Mouse (Mus musculus) hindbrain, embryonic 13.5 days (tissue): ENCODE results near the gene Slc22a4. TPM values are rescaled to one million over a fixed set of nuclear protein-coding genes. Genes with fewer than 3 reads are reported as not detected.
"Not testable (repeated sequence)": the region's sequence is repeated elsewhere in the genome, so short reads cannot be mapped to it uniquely, and the experiment has no call there.

Source experiments
- ATAC-seq: fragments of 200-750 bp; cut with Nextera tagmentation; 2 replicates; pipeline ENCODE4 v1.8.0; 2017; ENCODE audit warnings: moderate TSS enrichment; ENCODE audit not compliant: low FRiP score
- H3K27ac ChIP-seq: fragments of 300-500 bp; sonication (generic); 2 replicates; pipeline ENCODE4 v1.5.1; 2015; ENCODE audit warnings: inconsistent platforms, mild to moderate bottlenecking, moderate library complexity
- H3K27me3 ChIP-seq: fragments of 300-500 bp; sonication (generic); 2 replicates; pipeline ENCODE4 v1.6.1; 2015; ENCODE audit warnings: mild to moderate bottlenecking, inconsistent platforms
- H3K36me3 ChIP-seq: fragments of 300-500 bp; sonication (generic); 2 replicates; pipeline ENCODE4 v1.6.1; 2015; ENCODE audit warnings: mild to moderate bottlenecking, inconsistent platforms
- H3K4me1 ChIP-seq: fragments of 300-500 bp; sonication (generic); replicated peaks from 2 replicates; pipeline ENCODE4 v1.6.1; 2015; ENCODE audit warnings: inconsistent platforms
- H3K4me2 ChIP-seq: fragments of 300-500 bp; sonication (generic); 2 replicates; pipeline ENCODE4 v1.6.1; 2015; ENCODE audit warnings: inconsistent platforms, mild to moderate bottlenecking, moderate library complexity
- H3K4me3 ChIP-seq: fragments of 300-500 bp; sonication (generic); 2 replicates; pipeline ENCODE4 v1.5.1; 2015; ENCODE audit warnings: mild to moderate bottlenecking, inconsistent platforms
- H3K9ac ChIP-seq: fragments of 300-500 bp; sonication (generic); 2 replicates; pipeline ENCODE4 v1.6.1; 2015; ENCODE audit warnings: mild to moderate bottlenecking, inconsistent platforms
- H3K9me3 ChIP-seq: fragments of 300-500 bp; sonication (generic); 2 replicates; pipeline ENCODE4 v1.6.1; 2016; ENCODE audit warnings: inconsistent platforms
- WGBS: fragments of 180-500 bp; shearing (Covaris S2); methylation state at CpG from one replicate; pipeline ENCODE4 v1.1.7; 2015; 5-methylcytosine and 5-hydroxymethylcytosine counted together
- polyA plus RNA-seq: library from polyadenylated mRNA; unstranded; fragments of >200 nt; fragmentation: Nextera tagmentation; extraction: Ambion mirVana; gene quantifications from 2 replicates; pipeline ENCODE4 v1.2.1, GENCODE M21; 2015

Slc22a4 gene
- polyA plus RNA-seq, 1 experiment from 2014 or later = 2.1 TPM

- Histone ChIP-seq H3K9ac (no peak overlapping the region), H3K4me3 (no peak overlapping the region), H3K4me1 (peaks cover 17% of the 10 kb centered on the region), H3K9me3 (no peaks in the 10 kb centered on the region), H3K4me2 (no peak overlapping the region), H3K27ac (no peak overlapping the region), H3K36me3 (no peaks in the 10 kb centered on the region), H3K27me3 (no peaks in the 10 kb centered on the region)
- ATAC-seq = no peak
- WGBS = 88% methylated on average over 7 of the region's 7 CpGs
Measured at GRCm38 (mm10) chr11:54053090-54053489, 25.2 kb upstream of the Slc22a4 start.

GRCm38 (mm10) chr11:54052128-54052527 is 24.2 kb upstream of the Slc22a4 start:
- ATAC-seq = no peak
- Histone ChIP-seq H3K4me3 (no peak overlapping the region), H3K4me2 (no peak overlapping the region), H3K4me1 (peaks cover 7% of the 10 kb centered on the region), H3K9me3 (no peaks in the 10 kb centered on the region), H3K27me3 (no peaks in the 10 kb centered on the region), H3K36me3 (no peaks in the 10 kb centered on the region), H3K9ac (no peak overlapping the region), H3K27ac (no peak overlapping the region)
- 98% methylated on average over 5 of the region's 5 CpGs for WGBS

GRCm38 (mm10) chr11:54051161-54051560 is 23.3 kb upstream of the Slc22a4 start:
- Histone ChIP-seq H3K27me3 (no peaks in the 10 kb centered on the region), H3K9ac (no peak overlapping the region), H3K9me3 (no peaks in the 10 kb centered on the region), H3K4me3 (no peak overlapping the region), H3K27ac (no peak overlapping the region), H3K4me2 (no peak overlapping the region), H3K4me1 (peaks cover 2% of the 10 kb centered on the region; the same call in 1 of the 2 replicates), H3K36me3 (no peaks in the 10 kb centered on the region)
- ATAC-seq = no peak
- 87% methylated on average over 7 of the region's 7 CpGs for WGBS

DNA sequence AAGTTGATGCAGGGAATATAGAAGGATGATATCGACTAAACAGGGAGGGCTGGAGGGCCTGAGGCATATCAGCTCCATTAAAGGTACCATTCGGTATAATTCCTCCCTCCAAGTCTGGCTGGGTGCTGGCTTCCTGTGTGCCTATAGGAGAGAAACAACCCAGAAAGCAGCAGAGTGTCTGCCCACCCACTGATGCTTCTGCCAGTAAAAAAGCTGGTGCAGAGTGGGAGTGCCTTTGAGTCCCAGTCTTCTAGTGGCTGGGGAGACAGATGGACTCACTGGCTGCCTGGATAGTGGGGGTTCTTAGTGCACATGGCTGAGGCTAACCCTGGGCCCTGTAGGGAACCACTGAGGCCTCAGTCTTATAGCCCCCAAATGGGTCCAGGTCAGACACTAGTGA is 22.3 kb upstream of the Slc22a4 start:
- Histone ChIP-seq H3K36me3 (no peaks in the 10 kb centered on the region), H3K4me1 (no peaks in the 10 kb centered on the region), H3K9me3 (no peaks in the 10 kb centered on the region), H3K4me3 (no peak overlapping the region), H3K27me3 (no peaks in the 10 kb centered on the region), H3K9ac (no peak overlapping the region), H3K27ac (no peak overlapping the region), H3K4me2 (no peak overlapping the region)
- WGBS = 84% methylated on average over 2 of the region's 2 CpGs
- no peak for ATAC-seq

GRCm38 (mm10) chr11:54040676-54041075 is 12.8 kb upstream of the Slc22a4 start:
- H3K4me3 ChIP-seq = no peak overlapping the region
- no peaks in the 10 kb centered on the region for H3K9me3 ChIP-seq
- H3K27ac ChIP-seq = no peak overlapping the region
- no peak overlapping the region for H3K9ac ChIP-seq
- no peaks in the 10 kb centered on the region for H3K27me3 ChIP-seq
- no peak for ATAC-seq
- no peaks in the 10 kb centered on the region for H3K4me1 ChIP-seq
- WGBS = 94% methylated on average over 6 of the region's 6 CpGs
- H3K4me2 ChIP-seq = no peak overlapping the region
- H3K36me3 ChIP-seq = no peaks in the 10 kb centered on the region

DNA sequence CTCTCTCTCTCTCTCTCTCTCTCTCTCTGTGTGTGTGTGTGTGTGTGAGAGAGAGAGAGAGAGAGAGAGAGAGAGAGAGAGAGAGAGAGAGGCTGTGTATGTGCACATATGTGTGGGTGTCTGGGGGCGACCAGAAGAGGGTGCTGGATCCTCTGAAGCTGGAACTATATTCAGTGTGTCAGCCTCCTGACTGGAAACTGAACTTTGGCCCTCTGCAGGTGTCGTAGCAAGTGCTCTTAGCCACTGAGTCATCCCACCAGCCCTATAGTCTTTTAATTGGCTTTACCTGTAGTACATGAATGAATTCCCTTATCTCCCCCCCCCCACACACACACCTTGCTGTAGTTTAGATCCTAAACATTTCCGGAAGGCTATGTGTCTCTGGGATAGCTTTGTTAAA is 5.0 kb upstream of the Slc22a4 start:
- H3K4me2 ChIP-seq, H3K27ac ChIP-seq, H3K36me3 ChIP-seq, H3K9me3 ChIP-seq, ATAC-seq, H3K9ac ChIP-seq, H3K4me3 ChIP-seq: not testable (repeated sequence)
- Histone ChIP-seq H3K27me3 (peaks cover 20% of the 10 kb centered on the region), H3K4me1 (peaks cover 13% of the 10 kb centered on the region)
- 100% methylated on average over 1 of the region's 3 CpGs for WGBS

DNA sequence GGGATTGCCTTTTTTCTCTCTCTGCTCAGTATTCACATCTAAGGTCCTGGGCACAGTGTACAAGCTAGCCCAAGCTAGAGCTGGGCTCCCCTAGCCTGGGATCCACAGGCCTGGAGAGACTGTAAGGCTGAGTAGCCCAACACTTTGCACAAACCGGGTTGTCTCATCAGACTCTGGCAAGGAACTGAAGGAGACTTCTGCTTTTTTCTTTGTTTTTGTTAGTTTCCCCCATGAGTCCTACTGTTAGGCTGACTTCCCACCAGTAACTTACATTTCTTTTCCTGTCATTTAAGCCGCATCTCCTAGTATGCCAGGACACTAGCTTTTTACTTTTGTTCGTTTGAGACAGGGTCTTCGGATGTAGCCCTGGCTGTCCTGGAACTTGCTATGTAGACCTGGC is 1.1 kb upstream of the Slc22a4 start:
- Histone ChIP-seq H3K27ac (no peak overlapping the region), H3K27me3 (peaks cover 50% of the 10 kb centered on the region), H3K36me3 (no peaks in the 10 kb centered on the region), H3K4me2 (peak overlapping the region; percentile 96), H3K4me1 (peaks cover 19% of the 10 kb centered on the region), H3K9me3 (no peaks in the 10 kb centered on the region), H3K4me3 (peak overlapping the region; percentile 51), H3K9ac (peak overlapping the region; percentile 78; the same call in 1 of the 2 replicates)
- ATAC-seq = no peak
- WGBS = 67% methylated on average over 4 of the region's 4 CpGs

DNA sequence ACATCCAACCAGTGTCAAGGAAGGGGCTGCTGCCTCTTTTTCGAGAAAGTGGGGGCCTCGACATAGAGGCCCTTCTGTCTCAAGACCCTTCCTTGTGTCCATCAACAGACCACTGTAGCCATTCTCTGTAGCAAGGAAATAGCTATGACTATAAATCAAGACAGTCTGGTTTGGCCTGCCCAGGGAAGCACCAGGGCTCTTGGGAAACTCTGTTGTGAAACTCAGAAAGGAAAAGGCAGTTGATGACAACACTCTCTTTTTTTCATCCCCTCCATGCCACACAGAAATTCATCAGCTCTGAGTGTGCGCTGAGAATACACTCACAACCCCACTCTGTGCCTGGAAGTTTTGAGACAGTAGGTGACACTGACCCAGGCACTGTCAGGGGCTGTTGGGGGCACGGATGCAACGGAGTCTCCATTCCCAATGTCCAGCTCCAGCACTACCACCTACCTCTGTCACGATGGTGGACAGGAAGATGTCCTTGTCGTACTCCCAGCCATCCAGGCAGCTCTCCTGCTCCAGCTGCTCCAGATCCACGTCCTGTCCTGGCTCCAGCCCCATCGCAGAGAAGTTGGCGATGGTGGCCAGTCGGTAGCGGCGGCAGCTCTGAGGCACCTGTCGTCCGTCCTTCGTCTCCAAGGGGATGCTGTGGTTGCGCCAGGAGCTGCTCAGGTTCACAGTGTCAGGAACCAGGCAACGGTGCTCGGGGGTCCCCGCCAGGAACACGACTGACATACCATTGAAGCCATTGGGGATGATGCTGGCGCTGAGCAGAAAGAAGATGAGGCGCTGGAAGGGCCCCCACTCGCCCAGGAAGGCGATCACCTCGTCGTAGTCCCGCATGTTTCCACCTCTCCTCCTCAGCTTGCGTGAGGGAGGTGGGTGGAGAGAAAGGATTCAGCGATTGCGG is 503 bp downstream of the Slc22a4 start:
- Histone ChIP-seq H3K9me3 (no peaks in the 10 kb centered on the region), H3K27me3 (peaks cover 50% of the 10 kb centered on the region), H3K9ac (peak overlapping the region; percentile 78), H3K4me1 (peaks cover 19% of the 10 kb centered on the region), H3K4me2 (peak overlapping the region; percentile 96), H3K27ac (peak overlapping the region; percentile 19; the same call in 1 of the 2 replicates), H3K36me3 (no peaks in the 10 kb centered on the region), H3K4me3 (peak overlapping the region; percentile 51)
- 17% methylated on average over 31 of the region's 31 CpGs for WGBS
- peak; percentile 54 for ATAC-seq

GRCm38 (mm10) chr11:54026491-54027041 is 1.3 kb downstream of the Slc22a4 start:
- Histone ChIP-seq H3K9me3 (no peaks in the 10 kb centered on the region), H3K27ac (no peak overlapping the region), H3K27me3 (peaks cover 50% of the 10 kb centered on the region), H3K4me3 (no peak overlapping the region), H3K9ac (no peak overlapping the region), H3K36me3 (no peaks in the 10 kb centered on the region), H3K4me2 (peak overlapping the region; percentile 96), H3K4me1 (peaks cover 19% of the 10 kb centered on the region)
- ATAC-seq = no peak
- WGBS = 86% methylated on average over 1 of the region's 1 CpGs

- no peaks in the 10 kb centered on the region for H3K36me3 ChIP-seq
- no peak overlapping the region for H3K9ac ChIP-seq
- no peak for ATAC-seq
Measured at GRCm38 (mm10) chr11:54021396-54022093, 6.3 kb downstream of the Slc22a4 start.

GRCm38 (mm10) chr11:54018893-54019732 is 8.8 kb downstream of the Slc22a4 start:
- Histone ChIP-seq H3K4me2 (no peak overlapping the region), H3K36me3 (no peaks in the 10 kb centered on the region), H3K4me1 (no peaks in the 10 kb centered on the region), H3K4me3 (no peak overlapping the region), H3K27me3 (peaks cover 5% of the 10 kb centered on the region; the same call in 1 of the 2 replicates), H3K27ac (no peak overlapping the region), H3K9me3 (no peaks in the 10 kb centered on the region), H3K9ac (no peak overlapping the region)
- 87% methylated on average over 3 of the region's 3 CpGs for WGBS
- no peak for ATAC-seq

More at GRCm38 (mm10) chr11:54021396-54022093, 6.3 kb downstream of the Slc22a4 start:
- Histone ChIP-seq H3K27ac (no peak overlapping the region), H3K4me1 (no peaks in the 10 kb centered on the region), H3K4me3 (no peak overlapping the region), H3K4me2 (no peak overlapping the region), H3K27me3 (peaks cover 22% of the 10 kb centered on the region), H3K9me3 (no peaks in the 10 kb centered on the region)
- WGBS = 89% methylated on average over 5 of the region's 5 CpGs
